Mouse (Mus musculus): ENCODE results near the gene Cenpx.
"Not testable (repeated sequence)": the region's sequence is repeated elsewhere in the genome, so short reads cannot be mapped to it uniquely, and the experiment has no call there.

The Cenpx gene

DNA sequence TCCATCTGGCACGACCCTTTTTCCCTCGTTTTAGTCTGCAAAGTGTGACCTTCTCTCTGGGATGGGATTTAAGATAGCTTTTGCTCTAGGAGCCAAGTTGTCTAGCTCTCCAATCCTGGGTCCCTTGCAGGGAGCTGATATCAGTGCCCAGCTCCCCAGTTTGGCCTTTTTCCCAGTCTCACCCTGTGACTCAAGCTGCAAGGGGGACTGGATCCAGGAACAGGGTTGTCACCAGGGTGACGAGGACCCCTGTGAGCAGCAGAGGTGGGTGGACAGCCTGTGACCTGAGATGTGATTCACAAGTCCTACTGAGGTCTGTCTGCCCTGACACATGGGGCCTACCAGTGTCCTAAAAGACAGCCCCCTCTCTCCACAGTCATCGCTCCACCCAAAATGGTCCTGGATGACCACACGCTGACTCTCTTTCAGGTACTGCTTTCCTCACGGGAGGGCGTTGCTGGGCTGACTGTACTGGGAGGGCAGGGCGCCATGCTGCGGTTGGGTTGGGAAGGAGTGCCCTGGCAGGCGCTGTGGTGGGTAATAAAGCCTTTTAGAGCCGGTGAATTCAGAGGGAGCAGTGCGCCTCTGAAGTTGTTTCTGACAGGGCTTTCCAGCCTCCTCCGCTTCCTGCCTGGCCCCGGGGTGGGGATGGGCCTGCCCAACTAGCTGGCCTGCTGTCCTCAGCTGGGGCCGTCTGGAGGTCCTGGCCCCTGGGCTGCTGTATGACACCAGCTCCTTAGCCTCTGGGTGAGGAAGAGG is 9.7 kb downstream of the Cenpx start:
- in situ Hi-C loops (cut with MboI, MseI): no loop called here

DNA sequence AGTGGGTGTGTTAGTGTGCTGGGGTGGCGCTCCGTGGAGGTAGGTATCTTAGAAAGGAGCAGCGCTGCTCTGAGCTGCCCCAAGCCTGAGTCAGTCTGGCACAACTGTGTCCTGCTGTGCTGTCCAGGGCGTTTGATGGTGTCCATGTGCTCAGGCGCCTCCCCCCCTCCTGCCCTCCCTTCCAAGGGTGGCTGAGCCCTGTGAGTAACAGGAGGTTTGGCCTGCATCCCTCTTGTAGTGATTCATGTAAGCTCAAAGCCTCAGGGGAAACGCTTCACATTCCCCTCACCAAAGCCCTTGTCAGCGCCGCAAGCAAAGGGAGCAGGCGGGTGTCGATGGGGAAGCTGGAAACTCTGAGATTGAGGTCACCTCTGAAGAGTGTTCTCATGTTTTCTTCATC is 15.8 kb downstream of the Cenpx start:
- in situ Hi-C loops (cut with MboI, MseI): no loop called here

DNA sequence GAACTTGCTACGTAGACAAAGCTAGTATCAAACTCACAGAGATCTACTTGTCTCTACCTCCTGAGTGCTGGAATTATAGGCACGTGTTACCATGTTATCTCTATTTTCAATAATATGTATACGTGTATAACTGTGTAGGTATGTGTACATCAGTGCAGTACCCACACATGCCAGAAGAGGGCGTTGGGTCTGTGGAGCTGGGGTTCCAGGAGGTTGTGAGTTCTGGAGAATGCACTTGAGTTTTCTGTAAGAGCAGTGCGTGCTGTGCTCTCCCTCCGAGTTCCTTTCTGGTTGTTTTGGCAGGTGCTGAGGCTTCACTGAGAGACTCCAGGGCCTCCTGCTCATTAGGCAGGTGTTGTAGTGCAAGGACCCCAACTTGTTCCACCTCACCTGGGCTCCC is 17.0 kb downstream of the Cenpx start:
- in situ Hi-C loops (cut with MboI, MseI): no loop called here

DNA sequence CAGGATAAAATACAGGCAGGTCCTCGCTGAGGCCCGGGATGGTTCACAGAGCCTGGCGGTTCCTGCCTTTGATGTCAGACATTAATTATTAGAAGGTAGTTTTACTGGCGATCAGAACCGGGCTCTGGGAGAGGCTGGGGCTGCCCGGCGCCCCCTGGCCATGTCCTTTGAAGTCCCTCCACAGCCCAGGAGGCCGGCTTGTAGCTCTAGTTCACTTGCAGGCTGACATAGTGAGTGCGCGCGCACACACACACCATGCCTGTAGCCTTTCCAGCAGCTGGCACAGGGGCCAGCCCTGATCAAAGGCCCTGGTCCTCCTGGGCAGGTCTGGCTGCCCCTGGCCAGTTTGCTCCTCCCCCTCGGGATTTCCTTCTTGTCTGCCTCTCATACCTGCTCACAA is 17.9 kb downstream of the Cenpx start:
- in situ Hi-C loops (cut with MboI, MseI): no loop called here

DNA sequence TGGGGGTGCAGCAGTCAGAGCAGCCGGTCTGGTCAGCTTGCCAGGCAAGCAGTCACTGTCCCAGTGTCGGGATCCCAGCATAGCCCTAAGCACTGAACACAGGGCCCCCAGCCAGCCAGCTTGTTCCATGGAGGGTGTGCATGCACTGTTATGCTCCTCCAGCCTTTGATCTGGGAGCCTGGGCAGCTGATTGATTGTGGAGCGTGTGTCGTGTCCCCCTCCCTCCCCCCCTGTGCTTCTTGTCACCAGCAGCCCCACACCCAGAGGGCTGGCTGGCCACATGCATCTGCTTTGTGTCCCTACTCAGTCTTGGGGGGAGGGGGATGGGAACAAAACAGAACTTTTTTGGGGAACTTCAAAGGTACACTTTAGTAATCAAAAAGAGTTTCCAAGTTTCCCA is 18.4 kb downstream of the Cenpx start:
- in situ Hi-C loops (cut with MboI, MseI): no loop called here

DNA sequence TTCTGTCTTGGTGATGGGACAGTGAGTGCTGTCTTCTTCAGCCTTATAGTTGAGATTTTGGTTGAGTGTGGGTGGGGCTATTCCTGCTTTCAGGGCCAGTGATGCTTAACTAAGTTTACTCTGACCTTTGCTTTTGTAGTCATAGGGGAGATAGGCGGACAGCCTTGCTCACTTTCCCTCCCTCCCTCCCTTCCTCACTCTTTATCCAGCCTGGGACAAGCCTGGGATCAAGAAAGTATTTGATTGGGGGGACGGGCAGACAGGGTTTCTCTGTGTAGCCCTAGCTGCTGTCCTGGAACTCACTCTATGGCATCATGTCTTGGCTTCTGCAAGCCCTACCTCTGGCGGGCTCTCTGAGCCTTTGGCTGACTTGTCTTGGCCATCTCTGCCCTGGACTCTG is 20.1 kb downstream of the Cenpx start:
- in situ Hi-C loops (cut with MboI, MseI): no loop called here

DNA sequence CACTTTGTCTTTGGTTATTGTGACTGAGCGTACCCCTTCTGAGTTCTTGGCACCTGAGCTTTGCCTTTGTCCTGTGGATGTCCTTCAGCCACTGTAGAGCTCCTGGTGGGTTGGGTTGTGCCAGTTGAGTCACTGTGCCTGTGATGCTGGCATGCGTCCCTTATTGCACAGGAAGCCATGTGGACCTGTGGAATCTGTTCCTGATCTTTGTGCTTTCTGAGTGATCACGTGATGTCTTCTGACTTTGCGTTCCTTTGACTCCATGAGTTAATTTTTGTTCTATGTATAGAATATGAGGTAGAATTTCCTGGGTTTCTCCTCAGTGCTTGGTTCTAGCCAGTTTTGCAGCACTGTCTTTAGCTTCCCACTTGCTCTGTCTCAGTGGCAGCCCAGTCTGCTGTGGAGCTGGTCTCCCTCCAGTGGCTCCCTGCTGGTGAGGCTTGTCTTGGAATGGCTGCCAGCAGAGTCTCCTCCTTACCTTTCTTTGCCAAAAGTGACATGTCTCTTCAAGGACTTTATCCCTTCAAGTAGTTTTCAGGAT is 21.0 kb downstream of the Cenpx start:
- in situ Hi-C loops (cut with MboI, MseI): no loop called here

DNA sequence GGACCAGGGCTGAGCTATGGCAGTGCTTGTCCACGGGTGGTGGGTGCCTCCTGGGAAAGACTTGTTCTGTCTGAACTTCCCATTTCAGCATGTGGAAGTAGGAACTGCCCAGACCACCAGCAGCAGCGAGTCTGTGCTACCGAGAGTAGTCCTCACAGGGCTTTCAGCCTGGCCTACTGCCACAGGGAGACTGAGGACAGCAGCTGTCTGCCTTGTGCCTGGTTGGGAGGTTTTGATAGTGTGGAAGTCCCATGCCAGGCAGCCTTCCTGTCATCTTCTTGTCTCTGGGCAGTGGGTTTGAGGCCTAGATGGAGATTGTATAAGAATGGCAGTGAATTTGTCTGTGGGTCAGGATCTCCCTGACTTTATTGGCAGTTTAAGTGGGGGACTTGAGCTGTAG is 24.2 kb downstream of the Cenpx start:
- in situ Hi-C loops (cut with MboI, MseI): no loop called here

DNA sequence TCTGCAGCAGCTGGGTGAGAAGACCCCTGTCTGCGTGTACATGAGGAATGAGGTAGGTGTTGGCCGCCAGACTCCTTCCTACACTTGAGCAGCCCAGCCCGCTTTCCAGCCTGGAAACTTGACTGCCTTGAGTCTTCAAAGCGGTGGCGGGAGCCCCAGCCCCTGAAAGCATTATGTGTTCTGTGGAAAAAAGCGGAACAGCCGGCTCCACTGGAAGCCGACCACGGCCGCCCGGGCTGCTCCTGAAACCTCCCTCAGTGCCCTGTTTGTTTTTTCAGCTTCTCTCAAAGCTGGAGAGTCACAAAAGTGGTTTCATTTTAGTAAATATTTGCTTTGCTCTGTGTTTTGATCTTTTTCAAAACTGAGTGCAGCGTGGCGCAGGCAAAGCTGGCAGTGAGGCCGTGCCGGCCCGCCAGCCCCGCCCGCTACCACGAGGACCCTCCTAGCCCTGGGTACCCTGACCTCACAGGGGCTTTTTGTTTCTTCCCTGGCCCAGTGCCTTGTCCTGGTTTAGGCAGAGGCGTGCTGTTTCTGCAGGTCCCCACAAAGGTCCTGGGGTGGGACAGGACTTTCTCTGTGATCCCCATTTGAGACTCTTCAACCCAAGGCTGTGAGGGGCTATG is 26.8 kb downstream of the Cenpx start:
- in situ Hi-C loops (cut with MboI, MseI): no loop called here

DNA sequence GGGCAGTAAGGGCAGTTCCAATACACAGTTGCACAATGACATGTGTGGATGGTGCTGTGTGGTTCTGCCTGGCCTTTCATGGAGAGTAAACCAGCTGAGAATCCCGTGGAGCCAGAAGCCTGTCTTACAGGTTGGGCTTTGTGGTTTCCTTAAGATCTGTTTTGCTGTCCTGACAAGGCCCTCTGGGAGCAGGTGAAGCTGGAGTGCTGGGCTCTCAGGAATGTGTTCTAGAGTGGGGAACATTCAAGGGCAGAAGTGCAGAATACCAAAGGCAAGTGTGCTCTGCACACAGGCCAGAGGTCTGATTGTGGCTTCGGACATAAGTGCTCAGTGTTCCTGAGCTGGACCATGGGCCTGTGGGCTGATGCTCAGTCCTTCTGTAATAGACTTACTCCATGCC is 28.9 kb downstream of the Cenpx start:
- in situ Hi-C loops (cut with MboI, MseI): no loop called here

DNA sequence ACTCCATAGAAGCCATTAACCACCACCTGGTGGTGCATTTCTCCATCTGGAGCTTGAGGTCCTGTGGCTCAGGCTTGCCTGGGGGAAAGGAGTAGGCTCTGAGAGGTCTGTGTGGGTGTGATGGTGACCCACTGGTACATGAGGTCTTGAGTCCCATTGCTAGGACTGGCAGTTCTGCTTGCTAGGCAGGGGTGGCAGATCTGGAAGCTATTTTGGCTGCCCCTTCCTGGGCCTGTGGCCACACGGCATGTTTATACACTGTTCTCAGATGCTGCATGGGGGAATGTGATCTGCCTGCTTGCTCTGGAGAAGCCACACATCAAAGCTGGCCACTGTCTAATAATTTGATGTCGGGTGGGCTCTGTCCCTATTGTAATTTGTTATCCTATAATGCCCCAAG is 29.5 kb downstream of the Cenpx start:
- in situ Hi-C loops (cut with MboI, MseI): no loop called here

DNA sequence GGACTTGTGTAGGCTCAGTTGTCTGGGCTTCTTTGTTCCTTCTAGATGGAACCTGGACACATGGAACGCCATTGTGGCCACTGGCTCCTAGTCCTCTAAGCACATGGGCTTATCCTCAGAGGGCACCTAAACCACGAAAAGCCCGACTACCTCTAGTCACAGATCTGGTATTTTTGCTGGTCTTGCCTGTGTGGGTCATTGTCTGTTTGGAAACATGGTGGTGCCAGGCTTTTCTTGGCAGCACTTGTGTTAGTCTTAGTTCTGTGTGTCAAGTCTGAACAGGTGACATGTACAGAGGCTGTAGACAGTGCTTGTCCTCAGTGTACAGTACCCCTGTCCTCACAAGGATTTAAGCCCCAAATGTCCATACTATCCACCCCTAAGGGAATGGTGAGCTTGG is 30.0 kb downstream of the Cenpx start:
- in situ Hi-C loops (cut with MboI, MseI): no loop called here

DNA sequence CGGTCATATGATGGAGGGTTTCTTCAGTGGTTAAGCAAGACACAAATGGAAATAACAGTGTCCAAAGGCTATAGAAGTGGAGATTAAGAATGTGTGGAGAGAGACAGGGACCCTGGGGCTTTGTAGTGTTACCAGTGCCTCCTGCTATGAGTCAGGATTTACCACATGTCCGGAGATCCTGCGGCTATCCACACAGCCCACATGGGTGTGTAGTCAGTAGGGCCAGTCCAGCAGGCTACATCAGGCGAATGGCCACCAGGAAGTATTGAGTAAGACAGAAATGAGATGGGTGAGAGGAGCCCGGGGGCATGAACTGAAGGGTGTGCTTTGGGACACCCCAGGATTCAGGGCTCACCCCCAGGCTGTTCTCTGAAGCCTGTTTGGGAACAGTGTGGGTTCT is 30.9 kb downstream of the Cenpx start:
- in situ Hi-C loops (cut with MboI, MseI): no loop called here

DNA sequence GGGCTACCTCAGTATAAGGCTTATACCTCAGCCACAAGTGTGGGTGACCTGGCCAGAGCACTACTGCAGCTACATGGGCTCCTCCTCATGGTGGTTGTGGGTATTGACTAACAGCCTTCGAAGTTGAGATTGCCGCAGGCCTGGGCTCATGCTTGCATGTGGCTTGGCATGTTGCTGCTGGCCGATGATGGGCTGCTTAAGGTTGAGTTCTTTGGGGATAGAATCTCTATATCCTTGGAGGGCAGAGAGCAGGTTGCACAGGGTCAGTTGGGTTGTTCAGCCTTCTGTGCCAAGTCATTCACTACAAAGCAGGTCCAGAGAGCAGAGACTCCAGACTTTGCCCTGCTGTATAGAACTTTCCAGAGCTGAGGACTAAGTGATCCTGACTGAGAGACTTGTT is 33.6 kb downstream of the Cenpx start:
- in situ Hi-C loops (cut with MboI, MseI): no loop called here

DNA sequence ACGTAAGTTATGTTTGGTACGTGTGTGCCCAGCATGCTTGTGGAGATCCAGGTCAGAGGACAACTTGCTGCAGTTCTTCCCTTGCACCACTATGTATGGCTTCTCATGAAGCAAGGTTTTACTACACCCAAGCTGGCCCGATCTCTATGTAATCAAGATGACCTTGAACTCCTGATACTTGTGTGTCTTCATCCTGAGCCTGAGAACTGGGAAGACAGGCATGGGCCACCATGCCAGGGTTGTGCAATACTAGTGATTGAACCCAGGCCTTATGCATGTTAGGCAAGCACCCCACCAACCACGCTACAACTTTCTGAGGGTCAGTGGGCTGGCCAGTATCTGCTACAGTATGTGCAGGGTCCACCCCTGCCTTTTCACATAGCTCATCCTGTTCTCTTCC is 36.6 kb downstream of the Cenpx start:
- in situ Hi-C loops (cut with MboI, MseI): no loop called here

DNA sequence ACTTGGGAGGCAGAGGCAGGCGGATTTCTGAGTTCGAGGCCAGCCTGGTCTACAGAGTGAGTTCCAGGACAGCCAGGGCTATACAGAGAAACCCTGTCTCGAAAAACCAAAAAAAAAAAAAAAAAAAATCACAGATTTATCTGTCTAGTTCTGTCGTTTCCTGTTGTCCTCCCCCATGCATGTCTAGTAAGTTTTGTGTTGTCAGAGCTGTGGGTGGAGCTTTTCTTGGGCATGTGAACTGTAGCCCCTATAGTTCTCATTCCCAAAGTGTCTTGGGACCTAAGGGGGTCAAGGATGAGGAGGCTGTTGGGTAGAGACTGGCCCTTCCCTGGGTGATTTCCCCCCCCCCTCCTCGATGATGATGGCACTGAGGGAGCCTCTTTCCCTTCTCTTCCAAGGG is 37.7 kb downstream of the Cenpx start:
- in situ Hi-C loops (cut with MboI, MseI): not testable (repeated sequence)

DNA sequence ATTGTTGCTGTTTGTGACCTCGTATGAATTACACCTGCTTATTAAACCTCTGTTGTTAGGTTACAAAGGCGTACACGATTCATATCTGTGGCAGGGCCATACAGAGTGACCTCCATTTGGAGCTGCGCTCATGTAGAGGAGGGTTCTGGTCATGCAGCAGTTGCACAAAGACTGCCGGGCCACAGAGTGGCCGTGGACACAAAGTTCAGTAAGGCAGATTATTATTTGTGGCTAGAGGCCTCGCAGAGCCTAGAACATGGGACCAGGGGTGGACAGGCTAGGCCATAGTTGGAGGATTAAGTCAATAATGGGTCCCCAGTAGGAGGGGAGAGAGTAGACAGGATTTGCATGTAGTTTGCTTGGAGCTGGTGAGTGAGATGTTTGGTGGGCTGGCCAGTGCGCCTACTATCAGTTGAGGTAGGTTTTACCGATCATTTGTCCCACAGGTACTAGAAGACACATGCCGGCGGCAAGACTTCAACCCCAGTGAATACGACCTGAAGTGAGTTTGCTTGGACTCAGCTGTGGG is 39.9 kb downstream of the Cenpx start:
- in situ Hi-C loops (cut with MboI, MseI): no loop called here

DNA sequence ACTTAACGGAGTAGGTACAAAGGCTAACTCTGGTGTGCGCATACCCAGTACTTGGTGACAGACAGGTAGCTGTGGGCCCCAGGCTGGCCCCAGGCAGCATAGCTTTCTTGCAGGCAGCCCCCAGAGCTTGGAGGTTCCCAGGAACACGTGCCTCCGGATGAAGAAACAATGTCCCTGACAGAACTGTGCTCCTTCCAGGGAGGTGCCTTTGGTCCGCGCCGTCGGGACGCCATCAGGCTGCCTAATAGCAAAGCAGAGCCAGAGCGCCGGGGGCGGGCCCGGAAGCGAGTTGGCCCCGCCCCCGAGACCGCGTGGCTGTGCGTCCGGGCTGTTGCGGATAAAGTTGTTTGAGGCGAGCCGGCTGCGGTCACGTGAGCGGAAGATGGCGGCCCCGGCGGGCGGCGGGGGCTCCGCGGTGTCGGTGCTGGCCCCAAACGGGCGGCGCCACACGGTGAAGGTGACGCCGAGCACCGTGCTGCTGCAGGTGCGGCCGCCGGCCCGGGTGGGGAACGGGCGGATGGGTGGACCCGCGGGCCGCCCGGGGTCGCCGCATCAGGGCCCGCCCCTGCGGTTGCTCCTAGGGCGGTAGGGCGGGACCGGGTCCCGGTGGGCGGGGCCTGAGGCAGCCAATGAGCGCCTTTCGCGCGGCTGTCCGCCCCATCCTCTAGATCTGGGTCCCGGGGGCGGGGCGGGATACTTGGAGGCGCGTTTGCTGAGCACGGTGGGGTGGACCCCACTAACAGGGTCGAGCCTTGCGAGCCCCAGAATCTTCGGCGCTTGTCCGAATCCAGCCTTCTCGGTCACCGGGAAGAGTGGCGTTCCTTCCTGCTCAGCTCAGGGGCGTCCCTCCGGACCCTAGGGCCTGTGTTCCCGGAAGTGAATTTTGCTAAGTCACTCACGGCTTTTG is 40.6 kb downstream of the Cenpx start, which contains the start of gene Aspscr1:
Aspscr1 (plus strand) TSS at position 287 of the 907 bp plus-strand sequence.
- in situ Hi-C loops (cut with MboI, MseI): no loop called here

DNA sequence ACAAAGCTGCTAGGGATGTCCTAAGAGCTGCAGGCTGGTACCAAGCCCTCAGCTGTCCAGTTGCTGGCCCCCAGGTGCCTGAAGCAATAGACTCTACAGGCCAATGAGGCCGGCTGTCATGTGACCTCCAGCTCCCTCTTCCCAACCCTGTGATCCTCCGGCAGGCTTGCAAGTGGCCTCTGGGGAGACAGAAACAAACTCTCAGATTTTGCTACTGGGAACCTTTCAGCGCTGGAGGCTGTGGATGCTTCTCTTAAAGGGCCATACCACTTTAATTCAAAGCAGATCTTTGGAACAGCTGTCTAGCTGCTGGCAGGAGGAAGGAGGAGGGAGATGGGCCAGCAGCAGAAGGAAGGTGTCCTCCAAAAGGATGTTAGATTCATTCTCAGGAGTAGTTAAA is 46.9 kb downstream of the Cenpx start:
- in situ Hi-C loops (cut with MboI, MseI): no loop called here

DNA sequence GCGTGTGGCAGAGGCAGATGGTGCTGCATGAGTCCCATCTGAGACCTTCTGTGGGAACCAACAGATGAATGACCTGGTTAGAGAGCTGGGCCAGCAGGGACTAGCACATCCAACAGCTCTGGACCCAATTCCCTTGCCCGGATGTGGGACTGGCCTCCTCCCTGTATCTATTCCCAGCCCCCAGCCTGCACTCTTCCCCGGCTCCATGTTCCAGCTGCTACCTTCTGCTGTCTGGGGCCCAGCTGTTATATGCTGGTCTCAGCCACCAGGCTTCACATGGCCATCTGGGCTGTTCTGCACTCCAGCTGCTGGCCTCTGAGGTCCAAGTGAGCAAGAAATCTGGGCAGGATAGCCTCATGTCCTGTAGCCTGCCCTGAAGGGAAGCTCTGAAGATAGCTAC is 48.1 kb downstream of the Cenpx start:
- in situ Hi-C loops (cut with MboI, MseI): no loop called here

DNA sequence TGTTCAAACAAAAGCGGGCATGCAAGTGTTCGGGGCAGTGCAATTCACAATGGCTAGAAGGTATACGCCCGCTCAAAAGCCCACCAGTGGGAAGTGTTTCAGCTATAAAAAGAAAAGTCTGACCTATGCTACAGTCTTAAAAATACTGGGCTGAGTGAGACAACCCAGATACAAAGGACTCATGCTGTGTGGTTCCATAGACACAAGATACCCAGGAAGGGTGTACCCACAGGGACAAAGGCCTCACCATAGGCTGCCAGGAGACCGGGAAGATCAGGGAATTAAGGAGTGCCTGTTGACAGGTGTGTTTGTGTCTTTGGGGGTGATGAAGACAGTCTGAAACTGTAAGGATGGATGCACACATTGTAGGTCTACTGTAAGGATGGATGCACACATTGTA is 49.8 kb downstream of the Cenpx start:
- in situ Hi-C loops (cut with MboI, MseI): no loop called here

DNA sequence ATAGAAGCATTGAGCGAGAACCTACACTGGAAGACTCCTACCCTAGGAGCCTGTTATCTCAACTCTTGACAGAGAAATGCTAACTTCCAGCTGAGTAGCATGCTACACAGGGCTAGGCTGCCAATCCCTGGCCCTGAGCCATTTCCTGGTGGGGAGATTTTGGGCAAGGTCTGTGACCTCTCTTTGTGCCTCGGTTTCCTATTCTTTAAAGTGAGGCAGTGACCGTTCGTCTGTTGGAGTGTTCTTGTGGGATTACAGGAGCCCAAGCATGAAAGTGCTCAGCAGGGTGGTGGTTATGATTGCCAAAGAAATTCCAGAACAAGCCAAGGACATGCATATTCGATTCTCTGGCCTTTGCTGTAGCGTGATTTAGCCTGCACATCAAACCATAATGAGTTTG is 50.8 kb downstream of the Cenpx start:
- in situ Hi-C loops (cut with MboI, MseI): no loop called here
